Mouse (Mus musculus): Measurements from ENCODE around the gene Tenm3. TPM values are rescaled to one million over a fixed set of nuclear protein-coding genes. Genes with fewer than 3 reads are reported as not detected.
A peak's percentile ranks its signal among the peaks of the same experiment; 100 is the strongest.

Tenm3 gene
- 7.2 and 8.3 TPM in 2 replicates for polyA plus RNA-seq (2014; fragmentation: Nextera tagmentation; extraction: Ambion mirVana)

DNA sequence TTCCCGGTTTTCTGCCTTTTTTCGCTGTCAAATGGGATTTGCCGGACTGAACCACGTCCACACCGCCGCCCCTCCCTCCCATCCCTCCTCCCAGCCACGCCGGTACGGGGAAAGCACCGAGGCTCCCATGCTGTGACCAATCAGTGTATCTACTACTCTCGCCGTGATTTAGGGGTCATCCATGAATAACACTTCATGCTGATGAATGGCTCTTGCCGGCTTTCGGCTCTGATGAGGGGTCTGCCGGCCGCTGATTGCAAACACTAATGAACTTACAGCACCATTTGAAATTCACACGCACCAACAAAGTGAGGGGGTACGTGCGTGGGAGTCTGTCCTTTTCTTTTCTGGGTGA lies at the start of gene Tenm3:
Tenm3 (minus strand) TSS at position 21 of the 355 bp plus-strand sequence.
- ATAC-seq (ENCODE audit: insufficient number of reproducible peaks, insufficient read depth, low FRiP score, low read depth) = no peak
- H3K36me3 ChIP-seq (ENCODE audit: control insufficient read depth, insufficient read depth, low read length) = no peaks in the 10 kb centered on the region
- H3K27me3 ChIP-seq (ENCODE audit: control insufficient read depth, insufficient read depth, low read length) = peaks cover 57% of the 10 kb centered on the region
- peak within 1 kb of the TSS; percentile 69 to 76 for H3K4me3 ChIP-seq (ENCODE audit: control insufficient read depth in 1 of 2, insufficient read depth in 1 of 2, low read depth in 1 of 2, low read length in 2 of 2)
- H3K4me2 ChIP-seq (ENCODE audit: low read length) = peak within 1 kb of the TSS; percentile 71
- H3K9ac ChIP-seq (ENCODE audit: low read length) = peak within 1 kb of the TSS; percentile 65
- H3K27ac ChIP-seq (replicated peaks in 1 of 2; ENCODE audit: control insufficient read depth in 1 of 2, insufficient read depth in 1 of 2, low read depth in 2 of 2, low read length in 2 of 2) = no peak within 1 kb of the TSS; a peak in 1 of 4 replicates
- no peaks in the 10 kb centered on the region for H3K9me3 ChIP-seq (ENCODE audit: control insufficient read depth, low read length)
- WGBS = under 1% methylated on average over 19 of the region's 19 CpGs
- H3K4me1 ChIP-seq (ENCODE audit: control insufficient read depth in 2 of 2, insufficient read depth in 2 of 2, low read length in 2 of 2) = peaks cover 0 to 4% of the 10 kb centered on the region in 2 experiments; a peak in 2 of 4 replicates

DNA sequence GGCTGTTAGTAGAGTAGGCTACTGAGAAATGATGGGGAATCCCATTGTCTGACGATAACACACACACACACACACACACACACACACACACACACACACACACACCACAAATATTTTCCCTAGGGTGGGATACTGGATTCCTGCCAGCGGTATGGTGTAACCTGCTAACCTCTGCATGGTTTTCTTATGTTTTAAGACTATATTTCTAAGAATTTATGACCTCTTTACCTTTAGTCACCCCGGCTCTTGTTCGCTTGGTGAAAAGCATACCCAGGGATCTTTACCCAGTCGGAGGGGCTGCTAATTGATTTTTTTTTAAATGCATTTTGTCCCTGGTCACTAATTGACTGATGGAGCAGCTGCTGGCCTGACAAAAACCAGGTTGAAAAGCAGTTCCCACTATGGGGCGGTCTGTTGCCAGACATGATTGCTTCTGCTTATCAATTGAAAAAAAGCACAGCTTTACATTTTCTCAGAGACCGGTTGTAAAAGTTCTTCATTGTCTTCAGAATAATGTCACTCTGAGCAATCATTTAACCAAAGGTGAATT lies 46.5 kb upstream of the Tenm3 start:
- ATAC-seq (ENCODE audit: insufficient number of reproducible peaks, insufficient read depth, low FRiP score, low read depth) = no peak
- Histone ChIP-seq H3K27ac (replicated peaks in 1 of 2; ENCODE audit: control insufficient read depth in 1 of 2, insufficient read depth in 1 of 2, low read depth in 2 of 2, low read length in 2 of 2) (no peak overlapping the region), H3K4me1 (ENCODE audit: control insufficient read depth in 2 of 2, insufficient read depth in 2 of 2, low read length in 2 of 2) (no peaks in the 10 kb centered on the region; a peak in 1 of 4 replicates), H3K27me3 (ENCODE audit: control insufficient read depth, insufficient read depth, low read length) (no peaks in the 10 kb centered on the region), H3K9ac (ENCODE audit: low read length) (no peak overlapping the region), H3K36me3 (ENCODE audit: control insufficient read depth, insufficient read depth, low read length) (no peaks in the 10 kb centered on the region), H3K4me3 (ENCODE audit: control insufficient read depth in 1 of 2, insufficient read depth in 1 of 2, low read depth in 1 of 2, low read length in 2 of 2) (no peak overlapping the region), H3K4me2 (ENCODE audit: low read length) (no peak overlapping the region), H3K9me3 (ENCODE audit: control insufficient read depth, low read length) (no peaks in the 10 kb centered on the region)
- WGBS = 63% methylated on average over 7 of the region's 7 CpGs

DNA sequence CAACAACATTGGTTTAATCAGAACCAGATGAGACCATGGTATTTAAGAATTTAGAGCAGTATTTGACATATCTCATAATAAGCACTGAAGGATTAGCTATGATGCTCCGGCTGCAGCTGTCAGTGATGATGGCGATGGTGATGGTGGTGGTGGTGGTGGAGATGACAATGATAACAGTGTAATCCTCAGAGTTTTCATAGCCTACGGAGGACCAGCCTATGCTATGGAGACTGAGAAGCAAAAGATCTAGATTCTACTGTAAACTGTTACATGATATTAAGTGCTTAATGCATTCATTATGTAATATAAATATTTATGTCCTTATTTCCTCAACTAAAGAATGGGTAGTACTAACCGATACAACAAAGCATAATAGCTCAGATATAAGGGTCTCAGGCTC lies 40.5 kb upstream of the Tenm3 start:
- no peak for ATAC-seq (ENCODE audit: insufficient number of reproducible peaks, insufficient read depth, low FRiP score, low read depth)

DNA sequence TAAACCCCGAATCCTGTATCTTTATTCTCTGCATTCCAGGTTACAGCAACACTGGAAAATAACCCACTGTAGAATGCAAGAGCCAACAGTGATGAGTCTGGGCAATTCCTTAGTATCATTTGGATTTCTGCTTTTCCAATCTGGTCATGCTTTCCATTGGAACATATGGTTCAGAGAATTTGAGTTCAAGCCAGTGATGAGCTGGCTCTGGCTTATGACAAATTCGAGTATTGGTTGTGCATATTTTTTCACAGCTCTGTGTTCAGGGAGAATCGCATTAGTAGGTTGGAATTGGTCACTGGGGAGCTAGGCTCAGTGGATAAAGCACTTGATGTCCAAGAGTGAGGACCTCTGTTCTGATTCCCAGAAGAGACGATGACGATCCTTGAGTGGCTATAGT lies 36.8 kb upstream of the Tenm3 start:
- no peaks in the 10 kb centered on the region for H3K36me3 ChIP-seq (ENCODE audit: control insufficient read depth, insufficient read depth, low read length)
- no peaks in the 10 kb centered on the region for H3K4me1 ChIP-seq (ENCODE audit: control insufficient read depth in 2 of 2, insufficient read depth in 2 of 2, low read length in 2 of 2)
- H3K27me3 ChIP-seq (ENCODE audit: control insufficient read depth, insufficient read depth, low read length) = no peaks in the 10 kb centered on the region
- no peak overlapping the region for H3K27ac ChIP-seq (replicated peaks in 1 of 2; ENCODE audit: control insufficient read depth in 1 of 2, insufficient read depth in 1 of 2, low read depth in 2 of 2, low read length in 2 of 2)
- no peak overlapping the region for H3K9ac ChIP-seq (ENCODE audit: low read length)
- no peaks in the 10 kb centered on the region for H3K9me3 ChIP-seq (ENCODE audit: control insufficient read depth, low read length)
- H3K4me3 ChIP-seq (ENCODE audit: control insufficient read depth in 1 of 2, insufficient read depth in 1 of 2, low read depth in 1 of 2, low read length in 2 of 2) = no peak overlapping the region
- WGBS = 86% methylated on average over 5 of the region's 5 CpGs
- no peak for ATAC-seq (ENCODE audit: insufficient number of reproducible peaks, insufficient read depth, low FRiP score, low read depth)
- no peak overlapping the region for H3K4me2 ChIP-seq (ENCODE audit: low read length)

More for the DNA sequence above, 40.5 kb upstream of the Tenm3 start:
- Histone ChIP-seq H3K4me1 (ENCODE audit: control insufficient read depth in 2 of 2, insufficient read depth in 2 of 2, low read length in 2 of 2) (no peaks in the 10 kb centered on the region; a peak in 1 of 4 replicates), H3K9me3 (ENCODE audit: control insufficient read depth, low read length) (no peaks in the 10 kb centered on the region), H3K27me3 (ENCODE audit: control insufficient read depth, insufficient read depth, low read length) (no peaks in the 10 kb centered on the region), H3K4me2 (ENCODE audit: low read length) (no peak overlapping the region), H3K9ac (ENCODE audit: low read length) (no peak overlapping the region), H3K4me3 (ENCODE audit: control insufficient read depth in 1 of 2, insufficient read depth in 1 of 2, low read depth in 1 of 2, low read length in 2 of 2) (no peak overlapping the region), H3K36me3 (ENCODE audit: control insufficient read depth, insufficient read depth, low read length) (no peaks in the 10 kb centered on the region), H3K27ac (replicated peaks in 1 of 2; ENCODE audit: control insufficient read depth in 1 of 2, insufficient read depth in 1 of 2, low read depth in 2 of 2, low read length in 2 of 2) (no peak overlapping the region)
- 92% methylated on average over 4 of the region's 4 CpGs for WGBS

DNA sequence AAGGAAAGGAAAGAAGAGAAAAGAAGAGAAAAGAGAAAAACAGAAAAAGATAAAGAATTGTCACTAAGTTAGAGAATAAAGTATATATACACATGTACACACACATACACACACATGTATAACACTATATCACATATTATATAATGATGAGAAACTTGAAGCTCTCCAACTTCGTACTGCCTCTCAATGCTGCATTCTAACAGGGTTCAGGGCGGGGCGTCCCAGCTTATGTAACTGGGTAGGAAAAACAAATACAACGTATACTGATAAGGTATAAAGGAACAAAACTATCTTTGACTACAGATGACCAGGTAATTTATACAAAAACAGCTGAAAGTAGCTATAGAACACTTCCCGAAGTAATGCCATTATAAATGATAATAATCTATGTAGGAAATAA lies 22.2 kb upstream of the Tenm3 start:
- H3K27me3 ChIP-seq (ENCODE audit: control insufficient read depth, insufficient read depth, low read length) = no peaks in the 10 kb centered on the region
- no peak overlapping the region for H3K4me2 ChIP-seq (ENCODE audit: low read length)
- WGBS = 81% methylated on average over 5 of the region's 5 CpGs
- ATAC-seq (ENCODE audit: insufficient number of reproducible peaks, insufficient read depth, low FRiP score, low read depth) = no peak
- H3K9me3 ChIP-seq (ENCODE audit: control insufficient read depth, low read length) = no peaks in the 10 kb centered on the region
- no peak overlapping the region for H3K4me3 ChIP-seq (ENCODE audit: control insufficient read depth in 1 of 2, insufficient read depth in 1 of 2, low read depth in 1 of 2, low read length in 2 of 2)
- H3K36me3 ChIP-seq (ENCODE audit: control insufficient read depth, insufficient read depth, low read length) = no peaks in the 10 kb centered on the region
- H3K9ac ChIP-seq (ENCODE audit: low read length) = no peak overlapping the region
- H3K4me1 ChIP-seq (ENCODE audit: control insufficient read depth in 2 of 2, insufficient read depth in 2 of 2, low read length in 2 of 2) = no peaks in the 10 kb centered on the region
- no peak overlapping the region for H3K27ac ChIP-seq (replicated peaks in 1 of 2; ENCODE audit: control insufficient read depth in 1 of 2, insufficient read depth in 1 of 2, low read depth in 2 of 2, low read length in 2 of 2)

DNA sequence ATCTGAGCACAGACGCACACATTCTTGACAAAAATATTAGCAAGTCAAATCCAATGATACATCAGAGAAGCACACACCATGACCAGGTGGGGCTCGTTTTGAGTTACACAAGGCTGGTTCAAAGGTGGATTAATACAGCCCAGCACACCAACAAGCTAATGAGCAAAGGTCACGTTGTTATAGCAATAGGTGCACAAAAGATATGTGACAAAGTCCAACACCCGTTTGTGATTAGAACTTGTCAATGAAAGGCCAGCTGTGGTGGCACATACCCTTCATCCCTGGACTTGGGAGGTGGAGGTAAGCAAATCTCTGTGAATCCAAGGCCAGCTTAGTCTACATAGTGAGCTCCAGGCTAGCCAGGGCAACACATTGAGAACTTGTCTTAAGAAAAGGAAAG lies 21.7 kb upstream of the Tenm3 start:
- WGBS = 77% methylated on average over 4 of the region's 4 CpGs
- H3K4me3 ChIP-seq (ENCODE audit: control insufficient read depth in 1 of 2, insufficient read depth in 1 of 2, low read depth in 1 of 2, low read length in 2 of 2) = no peak overlapping the region

DNA sequence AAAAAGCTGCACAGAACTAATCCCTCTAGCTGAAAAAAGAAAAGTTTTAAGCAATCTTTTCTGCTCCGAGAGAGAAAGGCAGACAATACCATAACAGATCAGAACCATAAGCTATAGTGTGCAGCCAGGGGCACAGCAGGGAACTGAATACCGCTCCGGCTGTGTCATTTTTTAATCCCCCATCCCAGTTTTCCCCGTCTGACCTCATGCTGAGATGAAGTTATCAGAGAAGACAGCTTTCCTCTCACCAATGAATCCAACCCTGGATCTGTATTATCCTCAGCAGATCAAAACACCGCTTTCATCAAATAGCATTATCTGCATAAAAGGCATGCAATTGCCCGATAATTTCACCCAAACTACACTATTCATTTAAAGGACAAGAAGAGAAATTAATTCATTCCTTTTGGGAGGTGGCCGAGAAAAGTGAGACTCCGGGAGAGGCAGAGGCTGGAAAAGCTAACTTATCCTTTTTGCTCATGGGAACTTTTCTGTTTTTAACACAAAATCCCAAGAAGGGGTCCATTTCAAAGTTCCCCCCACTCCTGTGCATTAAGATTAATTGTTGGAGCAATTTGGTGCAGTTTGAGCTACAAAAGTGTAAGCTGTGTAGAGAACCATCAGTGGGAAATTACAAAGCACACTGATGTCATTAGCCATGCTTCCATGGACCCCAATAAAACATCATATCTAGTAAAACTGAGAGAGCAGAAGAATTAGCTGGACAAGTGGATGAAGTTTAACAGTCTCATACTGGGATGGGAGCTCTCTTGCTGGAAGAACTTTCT lies 6.7 kb upstream of the Tenm3 start:
- ATAC-seq (ENCODE audit: insufficient number of reproducible peaks, insufficient read depth, low FRiP score, low read depth) = no peak
- Histone ChIP-seq H3K4me1 (ENCODE audit: control insufficient read depth in 2 of 2, insufficient read depth in 2 of 2, low read length in 2 of 2) (no peaks in the 10 kb centered on the region), H3K36me3 (ENCODE audit: control insufficient read depth, insufficient read depth, low read length) (no peaks in the 10 kb centered on the region), H3K27me3 (ENCODE audit: control insufficient read depth, insufficient read depth, low read length) (peaks cover 26% of the 10 kb centered on the region), H3K4me3 (ENCODE audit: control insufficient read depth in 1 of 2, insufficient read depth in 1 of 2, low read depth in 1 of 2, low read length in 2 of 2) (no peak overlapping the region), H3K27ac (replicated peaks in 1 of 2; ENCODE audit: control insufficient read depth in 1 of 2, insufficient read depth in 1 of 2, low read depth in 2 of 2, low read length in 2 of 2) (no peak overlapping the region), H3K9me3 (ENCODE audit: control insufficient read depth, low read length) (no peaks in the 10 kb centered on the region), H3K4me2 (ENCODE audit: low read length) (no peak overlapping the region), H3K9ac (ENCODE audit: low read length) (no peak overlapping the region)
- 64% methylated on average over 8 of the region's 8 CpGs for WGBS

More for the DNA sequence above, 21.7 kb upstream of the Tenm3 start:
- ATAC-seq (ENCODE audit: insufficient number of reproducible peaks, insufficient read depth, low FRiP score, low read depth) = no peak
- H3K4me2 ChIP-seq (ENCODE audit: low read length) = no peak overlapping the region
- H3K27ac ChIP-seq (replicated peaks in 1 of 2; ENCODE audit: control insufficient read depth in 1 of 2, insufficient read depth in 1 of 2, low read depth in 2 of 2, low read length in 2 of 2) = no peak overlapping the region
- no peaks in the 10 kb centered on the region for H3K36me3 ChIP-seq (ENCODE audit: control insufficient read depth, insufficient read depth, low read length)
- H3K27me3 ChIP-seq (ENCODE audit: control insufficient read depth, insufficient read depth, low read length) = no peaks in the 10 kb centered on the region
- no peaks in the 10 kb centered on the region for H3K9me3 ChIP-seq (ENCODE audit: control insufficient read depth, low read length)
- no peaks in the 10 kb centered on the region for H3K4me1 ChIP-seq (ENCODE audit: control insufficient read depth in 2 of 2, insufficient read depth in 2 of 2, low read length in 2 of 2)
- H3K9ac ChIP-seq (ENCODE audit: low read length) = no peak overlapping the region

All from heart, embryonic 14.5 days (tissue).